Mouse (Mus musculus): Measurements from ENCODE around the gene Camk1g. TPM values are rescaled to one million over a fixed set of nuclear protein-coding genes. Genes with fewer than 3 reads are reported as not detected.

Camk1g gene
- polyA plus RNA-seq, 1 experiment from 2014 or later = 12.2 TPM

DNA sequence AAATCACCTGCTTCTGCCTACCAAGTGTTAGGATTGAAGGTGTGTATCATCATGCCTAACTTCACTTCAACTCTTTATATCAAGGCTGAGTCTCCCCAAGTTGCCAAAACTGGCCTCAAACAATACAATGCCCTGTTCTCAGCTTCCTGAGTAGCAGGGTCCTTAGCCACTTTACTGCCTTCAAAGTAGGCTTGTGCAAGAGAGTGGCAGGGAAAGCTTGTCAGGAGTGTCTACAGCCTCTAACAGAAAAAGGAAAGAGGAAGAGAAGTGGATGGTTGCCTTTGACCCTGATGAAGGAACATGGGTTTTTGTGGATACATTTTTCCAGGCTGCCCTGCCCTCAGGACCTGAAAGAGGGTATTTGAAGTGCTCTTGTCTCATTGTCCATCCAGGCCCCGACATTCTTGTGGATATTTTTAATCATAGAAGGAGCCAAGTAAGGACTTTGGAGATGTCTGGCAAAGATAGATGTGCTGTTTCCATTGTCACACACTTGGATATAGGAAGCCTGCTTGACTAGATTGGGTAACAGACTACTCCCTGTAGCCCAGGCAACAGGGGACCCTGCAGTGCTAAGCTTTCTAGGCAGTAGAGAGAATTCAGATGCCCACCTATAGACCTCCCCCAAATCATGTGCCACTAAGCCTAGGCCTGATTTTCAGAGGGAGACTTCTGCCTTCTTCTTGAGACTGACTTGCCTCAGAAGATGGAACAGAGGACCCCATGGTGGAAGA, 60.1 kb downstream of the Camk1g start:
- DNase-seq (ENCODE audit: extremely low spot score, low spot score) = no peak
- H3K9me3 ChIP-seq = no peaks in the 10 kb centered on the region
- H3K4me1 ChIP-seq = peaks cover 5% of the 10 kb centered on the region; the same call in 1 of the 2 replicates
- H3K36me3 ChIP-seq (replicated peaks) = no peaks in the 10 kb centered on the region
- no peak overlapping the region for H3K4me3 ChIP-seq
- no peak overlapping the region for H3K27ac ChIP-seq
- H3K27me3 ChIP-seq (ENCODE audit: poor library complexity, severe bottlenecking) = no peaks in the 10 kb centered on the region
- 79% methylated on average over 1 of the region's 1 CpGs for WGBS

DNA sequence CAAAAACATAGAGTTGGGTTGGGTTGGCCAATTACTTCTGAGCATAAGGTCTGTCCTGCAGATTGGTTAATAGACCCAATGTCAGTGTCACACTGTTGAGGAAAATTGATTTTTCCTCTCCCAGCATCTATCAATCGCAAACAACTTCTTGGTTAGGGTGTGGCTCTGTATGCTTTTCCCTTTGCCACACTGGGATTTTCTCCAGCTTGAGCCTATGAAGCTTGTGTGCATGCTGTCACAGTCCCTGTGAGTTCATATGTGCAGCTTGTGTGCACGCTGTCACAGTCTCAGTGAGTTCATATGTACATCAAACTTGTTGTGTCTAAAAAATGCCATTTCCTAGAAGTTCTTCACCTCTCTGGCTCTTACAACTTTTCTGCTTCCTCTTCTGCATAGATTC, 63.3 kb downstream of the Camk1g start:
- no peak overlapping the region for H3K27ac ChIP-seq
- 95% methylated on average over 2 of the region's 2 CpGs for WGBS
- H3K36me3 ChIP-seq (replicated peaks) = no peaks in the 10 kb centered on the region
- no peaks in the 10 kb centered on the region for H3K9me3 ChIP-seq
- peaks cover 5% of the 10 kb centered on the region; the same call in 1 of the 2 replicates for H3K4me1 ChIP-seq
- no peak for DNase-seq (ENCODE audit: extremely low spot score, low spot score)
- H3K27me3 ChIP-seq (ENCODE audit: poor library complexity, severe bottlenecking) = peaks cover 2% of the 10 kb centered on the region
- H3K4me3 ChIP-seq = no peak overlapping the region

DNA sequence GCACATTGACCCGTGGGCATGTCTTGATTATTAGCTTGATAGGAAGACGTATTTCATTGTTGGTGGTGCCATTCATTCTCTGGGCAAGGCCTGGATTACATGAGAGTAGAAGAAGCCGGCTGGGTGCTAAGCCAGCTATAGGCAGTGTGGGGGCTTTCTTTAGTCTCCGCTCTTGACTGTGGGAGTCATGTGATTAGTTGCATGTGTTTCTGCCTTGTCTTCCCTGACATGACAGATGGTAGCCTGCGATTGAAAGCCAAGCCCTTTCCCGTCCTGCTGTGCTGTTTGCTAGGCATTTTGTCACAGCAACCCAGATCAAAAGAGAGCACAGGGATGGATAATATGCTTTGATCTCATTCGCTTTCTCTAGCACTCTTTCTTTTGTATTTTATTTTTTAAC, 64.7 kb downstream of the Camk1g start:
- WGBS = 64% methylated on average over 7 of the region's 7 CpGs
- Histone ChIP-seq H3K4me3 (no peak overlapping the region), H3K9me3 (no peaks in the 10 kb centered on the region), H3K27ac (no peak overlapping the region), H3K4me1 (peaks cover 5% of the 10 kb centered on the region; the same call in 1 of the 2 replicates), H3K36me3 (replicated peaks) (no peaks in the 10 kb centered on the region), H3K27me3 (ENCODE audit: poor library complexity, severe bottlenecking) (peaks cover 3% of the 10 kb centered on the region)
- DNase-seq (ENCODE audit: extremely low spot score, low spot score) = no peak

DNA sequence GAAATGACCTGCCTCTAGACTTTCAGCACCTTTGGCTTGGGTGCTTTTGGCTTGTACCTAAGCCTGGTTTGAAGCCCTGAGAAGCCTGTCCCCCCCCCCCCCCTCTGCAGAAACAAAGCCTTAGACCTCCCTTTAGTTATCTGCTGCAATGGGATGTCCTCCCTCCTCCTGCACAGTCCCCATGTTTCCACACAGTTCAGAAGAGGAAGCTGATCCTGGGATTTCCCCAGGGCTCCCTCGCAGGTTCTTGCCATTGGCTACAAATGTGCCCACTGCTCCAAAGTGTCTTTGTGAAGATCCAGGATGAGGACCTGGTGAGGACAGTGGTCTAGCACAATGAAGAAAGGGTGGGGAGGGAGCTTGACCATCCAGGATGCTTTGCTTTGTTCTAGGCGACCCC, 67.0 kb downstream of the Camk1g start:
- H3K27ac ChIP-seq = no peak overlapping the region
- no peaks in the 10 kb centered on the region for H3K36me3 ChIP-seq (replicated peaks)
- no peak for DNase-seq (ENCODE audit: extremely low spot score, low spot score)
- peaks cover 3% of the 10 kb centered on the region for H3K27me3 ChIP-seq (ENCODE audit: poor library complexity, severe bottlenecking)
- H3K4me1 ChIP-seq = peaks cover 5% of the 10 kb centered on the region; the same call in 1 of the 2 replicates
- H3K4me3 ChIP-seq = no peak overlapping the region
- H3K9me3 ChIP-seq = no peaks in the 10 kb centered on the region
- WGBS = 77% methylated on average over 2 of the region's 2 CpGs

DNA sequence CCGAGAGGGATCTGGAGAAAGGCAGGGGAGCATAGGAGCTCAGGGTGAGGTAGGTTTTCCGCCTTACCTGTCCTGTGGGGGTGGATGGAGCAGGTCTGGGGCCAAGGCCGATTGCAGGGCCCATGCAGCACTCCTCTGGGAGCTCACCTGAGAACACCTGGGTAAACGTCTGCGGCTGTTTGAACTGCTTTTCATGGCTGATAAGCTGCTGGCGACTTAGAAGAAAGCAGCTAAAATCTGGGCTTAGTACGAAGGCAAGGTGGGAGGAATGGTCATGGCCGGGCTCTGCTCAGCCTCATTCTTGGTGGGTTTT, 68.0 kb downstream of the Camk1g start:
- Histone ChIP-seq H3K4me1 (peaks cover 5% of the 10 kb centered on the region; the same call in 1 of the 2 replicates), H3K9me3 (no peaks in the 10 kb centered on the region), H3K27me3 (ENCODE audit: poor library complexity, severe bottlenecking) (peaks cover 3% of the 10 kb centered on the region), H3K27ac (no peak overlapping the region), H3K4me3 (no peak overlapping the region), H3K36me3 (replicated peaks) (no peaks in the 10 kb centered on the region)
- no peak for DNase-seq (ENCODE audit: extremely low spot score, low spot score)
- 68% methylated on average over 8 of the region's 8 CpGs for WGBS

DNA sequence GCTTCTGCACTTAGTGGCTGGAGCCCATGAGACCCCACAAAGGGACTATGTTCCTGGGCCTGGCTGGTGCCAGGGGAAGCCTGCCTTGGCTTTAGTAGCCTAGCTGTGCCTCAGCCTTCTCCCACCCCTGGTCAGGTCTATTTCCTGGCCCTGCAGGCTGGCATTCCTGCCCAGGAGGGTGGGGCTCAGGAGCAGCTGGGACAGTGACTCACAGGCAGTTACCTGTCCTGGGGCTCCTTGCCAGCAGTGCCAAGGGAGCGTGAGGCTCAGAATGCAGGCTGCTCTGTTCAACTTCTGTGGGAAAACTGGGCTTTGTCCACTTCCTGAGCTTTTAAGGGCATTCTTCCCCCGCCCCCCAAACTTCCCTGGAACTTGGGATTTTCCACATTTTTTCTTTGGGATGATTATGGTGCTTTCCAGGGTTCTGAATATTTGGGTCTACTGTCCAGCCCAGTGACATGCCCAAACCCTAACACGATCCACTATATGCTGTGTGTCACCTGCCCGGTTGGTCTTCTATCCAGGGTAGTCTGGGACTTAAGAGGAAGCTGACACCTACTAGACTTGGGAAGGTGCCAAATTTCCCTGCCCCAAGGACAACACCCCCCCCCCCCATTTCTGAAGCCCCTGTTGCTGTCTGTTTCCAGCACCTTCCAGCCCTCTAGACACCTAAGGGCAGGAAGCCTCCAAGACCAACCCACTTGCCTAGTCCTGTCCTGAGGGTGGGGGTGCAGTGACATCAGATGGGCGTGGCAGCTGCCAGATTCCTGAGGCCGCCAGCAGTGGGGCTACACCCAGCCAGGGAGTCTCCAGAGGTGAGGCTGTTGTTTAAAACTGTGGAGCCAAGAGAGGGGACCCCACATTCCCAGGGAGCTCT, 68.6 kb downstream of the Camk1g start:
- H3K36me3 ChIP-seq (replicated peaks) = no peaks in the 10 kb centered on the region
- no peak overlapping the region for H3K27ac ChIP-seq
- DNase-seq (ENCODE audit: extremely low spot score, low spot score) = no peak
- peaks cover 3% of the 10 kb centered on the region for H3K27me3 ChIP-seq (ENCODE audit: poor library complexity, severe bottlenecking)
- 73% methylated on average over 6 of the region's 6 CpGs for WGBS
- peaks cover 5% of the 10 kb centered on the region; the same call in 1 of the 2 replicates for H3K4me1 ChIP-seq
- no peak overlapping the region for H3K4me3 ChIP-seq
- H3K9me3 ChIP-seq = no peaks in the 10 kb centered on the region

DNA sequence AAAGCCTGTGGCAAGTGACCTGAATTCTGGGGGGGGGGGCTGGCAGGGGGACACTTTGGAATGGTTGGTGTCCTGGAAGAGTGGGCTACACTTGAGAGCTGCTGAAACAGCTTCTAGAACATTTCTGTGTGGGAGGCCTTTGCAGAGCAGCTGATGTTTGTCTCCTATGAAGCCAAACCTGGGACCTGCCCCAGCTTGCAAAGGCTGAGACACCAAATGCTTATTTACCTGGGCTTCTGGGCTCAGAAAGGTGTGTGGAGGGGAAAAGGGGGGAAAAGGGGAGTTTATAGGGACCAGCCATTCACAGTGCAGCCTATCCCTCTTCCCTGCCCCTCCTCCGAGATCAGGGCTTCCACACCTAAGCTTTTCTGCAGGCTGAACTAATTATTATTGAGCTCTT, 70.1 kb downstream of the Camk1g start:
- H3K4me1 ChIP-seq = no peaks in the 10 kb centered on the region
- H3K27ac ChIP-seq = no peak overlapping the region
- no peak overlapping the region for H3K4me3 ChIP-seq
- no peak for DNase-seq (ENCODE audit: extremely low spot score, low spot score)
- H3K9me3 ChIP-seq = no peaks in the 10 kb centered on the region
- WGBS = 62% methylated on average over 1 of the region's 1 CpGs
- no peaks in the 10 kb centered on the region for H3K36me3 ChIP-seq (replicated peaks)
- peaks cover 3% of the 10 kb centered on the region for H3K27me3 ChIP-seq (ENCODE audit: poor library complexity, severe bottlenecking)

DNA sequence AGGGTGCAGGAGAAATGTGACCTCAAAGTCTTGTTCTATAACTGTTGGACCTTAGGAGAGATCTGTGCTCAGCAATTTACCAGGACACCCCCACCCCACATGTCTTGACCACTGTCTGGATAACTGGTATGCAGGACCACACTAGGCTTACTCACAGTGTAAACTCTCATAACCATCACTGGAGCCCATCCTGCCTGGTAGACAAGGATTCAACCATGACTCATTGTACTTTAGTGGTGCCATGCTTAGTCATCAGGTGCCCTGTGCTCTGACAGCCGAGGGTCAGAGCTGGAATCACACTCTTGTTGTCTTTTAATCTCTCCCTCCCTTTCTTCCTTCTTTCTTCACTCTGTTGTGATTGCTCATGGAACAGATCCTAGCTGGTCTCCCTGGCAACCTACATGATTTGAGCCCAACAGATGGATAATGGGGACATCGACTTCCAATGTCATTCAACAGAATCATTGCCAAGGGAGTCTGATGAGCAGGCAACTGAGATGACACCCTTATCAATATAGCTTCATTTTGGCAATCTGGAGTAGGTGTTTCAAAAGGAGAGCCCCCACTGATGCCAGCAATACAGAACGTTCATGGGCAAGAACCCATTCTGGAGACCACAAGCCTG, 71.8 kb downstream of the Camk1g start:
- DNase-seq (ENCODE audit: extremely low spot score, low spot score) = no peak
- Histone ChIP-seq H3K4me3 (no peak overlapping the region), H3K4me1 (no peaks in the 10 kb centered on the region), H3K36me3 (replicated peaks) (no peaks in the 10 kb centered on the region), H3K27me3 (ENCODE audit: poor library complexity, severe bottlenecking) (peaks cover 3% of the 10 kb centered on the region; the same call in 1 of the 2 replicates), H3K27ac (no peak overlapping the region), H3K9me3 (no peaks in the 10 kb centered on the region)
- WGBS = 87% methylated on average over 3 of the region's 3 CpGs

Other genes with a start within 250 kb of the Camk1g start
- 10.2 TPM in 2 replicates for gene Diexf, start 240.0 kb downstream of the Camk1g start, polyA plus RNA-seq (2016; fragmentation: Nextera tagmentation; extraction: Ambion mirVana)
- 3.8 and 3.9 TPM in 2 replicates for gene Irf6, start 217.2 kb downstream of the Camk1g start, polyA plus RNA-seq (2016; fragmentation: Nextera tagmentation; extraction: Ambion mirVana)
- gene A130010J15Rik, start 202.3 kb downstream of the Camk1g start, polyA plus RNA-seq (2016; fragmentation: Nextera tagmentation; extraction: Ambion mirVana) = 17.0 and 18.1 TPM in 2 replicates
- 1.5 and 2.0 TPM in 2 replicates for gene Traf3ip3, start 168.6 kb downstream of the Camk1g start, polyA plus RNA-seq (2016; fragmentation: Nextera tagmentation; extraction: Ambion mirVana)
- 0.14 and 0.20 TPM in 2 replicates for gene Lamb3, start 162.6 kb downstream of the Camk1g start, polyA plus RNA-seq (2016; fragmentation: Nextera tagmentation; extraction: Ambion mirVana)
- gene Hsd11b1, start 106.2 kb downstream of the Camk1g start, polyA plus RNA-seq (2016; fragmentation: Nextera tagmentation; extraction: Ambion mirVana) = 0.12 and 0.14 TPM in 2 replicates
- gene G0s2, start 97.1 kb downstream of the Camk1g start, polyA plus RNA-seq (2016; fragmentation: Nextera tagmentation; extraction: Ambion mirVana) = 5.6 and 6.1 TPM in 2 replicates

Data from forebrain, embryonic 10.5 days (tissue).